Mouse (Mus musculus) liver, postnatal 0 days (tissue): ENCODE results near the gene Lemd2. TPM values are rescaled to one million over a fixed set of nuclear protein-coding genes. Genes with fewer than 3 reads are reported as not detected.

ENCODE experiments used
- ATAC-seq: fragments of 200-750 bp; cut with Nextera tagmentation; 2 replicates; pipeline ENCODE4 v1.8.0; 2017; ENCODE audit warnings: mild to moderate bottlenecking, moderate library complexity
- DNase-seq: peaks from one replicate; pipeline ENCODE4 v3.0.0-alpha.2; 2016
- H3K27ac ChIP-seq: fragments of 300-500 bp; sonication (generic); 2 replicates; pipeline ENCODE4 v1.5.1; 2014; ENCODE audit warnings: antibody characterized with exemption, moderate library complexity, mild to moderate bottlenecking, low read depth
- H3K27me3 ChIP-seq: fragments of 300-500 bp; sonication (generic); 2 replicates; pipeline ENCODE4 v1.6.1; 2014; ENCODE audit warnings: low read length, control low read depth, mixed read lengths; ENCODE audit not compliant: insufficient read depth
- H3K36me3 ChIP-seq: fragments of 300-500 bp; sonication (generic); replicated peaks from 2 replicates; pipeline ENCODE4 v1.6.1; 2014; ENCODE audit warnings: mild to moderate bottlenecking, control low read depth, low read length, moderate library complexity, mixed read lengths; ENCODE audit not compliant: insufficient read depth
- H3K4me1 ChIP-seq: fragments of 300-500 bp; sonication (generic); 2 replicates; pipeline ENCODE4 v1.6.1; 2014; ENCODE audit warnings: antibody characterized with exemption, mild to moderate bottlenecking, control low read depth; ENCODE audit not compliant: insufficient read depth
- H3K4me2 ChIP-seq: fragments of 300-500 bp; sonication (generic); 2 replicates; pipeline ENCODE4 v1.6.1; 2014; ENCODE audit warnings: low read depth, mild to moderate bottlenecking, low read length, moderate library complexity, mixed read lengths
- H3K4me3 ChIP-seq: fragments of 300-500 bp; sonication (generic); 2 replicates; pipeline ENCODE4 v1.5.1; 2014; ENCODE audit warnings: low read depth, low read length
- H3K9ac ChIP-seq: fragments of 300-500 bp; sonication (generic); replicated peaks from 2 replicates; pipeline ENCODE4 v1.6.1; 2014; ENCODE audit warnings: mild to moderate bottlenecking, moderate library complexity
- H3K9me3 ChIP-seq: fragments of 300-500 bp; sonication (generic); 2 replicates; pipeline ENCODE4 v1.6.1; 2016; ENCODE audit warnings: mild to moderate bottlenecking, control low read depth, low read length, mixed read lengths
- CTCF ChIP-seq: sonication (generic); IDR thresholded peaks from 2 replicates; pipeline ENCODE4 v1.5.1; 2016; ENCODE audit warnings: antibody characterized with exemption, low read depth
- EP300 ChIP-seq: IDR thresholded peaks from 2 replicates; pipeline ENCODE4 v1.6.1; 2016; ENCODE audit warnings: antibody characterized with exemption, low read depth, mild to moderate bottlenecking
- WGBS: fragments of 180-500 bp; shearing (Covaris S2); extraction: QIAGEN DNeasy Blood & Tissue Kit; methylation state at CpG from one replicate; pipeline ENCODE4 v1.1.7; 2014; ENCODE audit not compliant: insufficient replicate concordance; 5-methylcytosine and 5-hydroxymethylcytosine counted together
- polyA plus RNA-seq: library from polyadenylated mRNA; unstranded; fragments of >200 nt; fragmentation: Nextera tagmentation; extraction: Ambion mirVana; gene quantifications from 2 replicates; pipeline ENCODE4 v1.2.1, GENCODE M21; 2015

The Lemd2 gene
- polyA plus RNA-seq, 1 experiment from 2014 or later = 4.7 TPM

- peak; percentile 68 for DNase-seq
- peak; percentile 94 for ATAC-seq
- Histone ChIP-seq H3K4me2 (peak overlapping the region; percentile 29; the same call in 1 of the 2 replicates), H3K27ac (peak overlapping the region; percentile 57; the same call in 1 of the 2 replicates), H3K36me3 (peaks cover 61% of the 10 kb centered on the region), H3K27me3 (no peaks in the 10 kb centered on the region), H3K4me3 (no peak overlapping the region), H3K9me3 (no peaks in the 10 kb centered on the region), H3K9ac (no peak overlapping the region; the same call in 1 of the 2 replicates), H3K4me1 (peaks cover 4% of the 10 kb centered on the region)
- 76% methylated on average over 20 of the region's 20 CpGs for WGBS
- peak; percentile 88 for TF ChIP-seq EP300
- no peak for TF ChIP-seq CTCF
Observed at GRCm38 (mm10) chr17:27194258-27195185, 9.7 kb downstream of the Lemd2 start.

GRCm38 (mm10) chr17:27191804-27192203 is 12.5 kb downstream of the Lemd2 start:
- 84% methylated on average over 5 of the region's 5 CpGs for WGBS
- Histone ChIP-seq H3K4me2 (no peak overlapping the region), H3K9me3 (no peaks in the 10 kb centered on the region), H3K36me3 (peaks cover 53% of the 10 kb centered on the region), H3K9ac (no peak overlapping the region), H3K4me1 (peaks cover 4% of the 10 kb centered on the region), H3K27ac (no peak overlapping the region), H3K27me3 (no peaks in the 10 kb centered on the region), H3K4me3 (no peak overlapping the region)
- no peak for TF ChIP-seq EP300
- TF ChIP-seq CTCF = no peak
- DNase-seq = no peak
- ATAC-seq = no peak

- DNase-seq = no peak
- H3K4me2 ChIP-seq = no peak overlapping the region
- peaks cover 4% of the 10 kb centered on the region for H3K4me1 ChIP-seq
- no peaks in the 10 kb centered on the region for H3K27me3 ChIP-seq
- H3K9ac ChIP-seq = no peak overlapping the region
- H3K9me3 ChIP-seq = no peaks in the 10 kb centered on the region
- ATAC-seq = no peak
- peaks cover 47% of the 10 kb centered on the region for H3K36me3 ChIP-seq
- no peak overlapping the region for H3K4me3 ChIP-seq
- no peak for TF ChIP-seq CTCF
- no peak for TF ChIP-seq EP300
- H3K27ac ChIP-seq = no peak overlapping the region
- 76% methylated on average over 6 of the region's 6 CpGs for WGBS
Observed at GRCm38 (mm10) chr17:27191189-27191588, 13.1 kb downstream of the Lemd2 start.

GRCm38 (mm10) chr17:27189640-27190216 is 14.5 kb downstream of the Lemd2 start:
- H3K4me1 ChIP-seq = no peaks in the 10 kb centered on the region
- ATAC-seq (peak; percentile 57; the same call in 1 of the 2 replicates), DNase-seq (peak; percentile 77)
- no peaks in the 10 kb centered on the region for H3K27me3 ChIP-seq
- no peaks in the 10 kb centered on the region for H3K9me3 ChIP-seq
- H3K9ac ChIP-seq = no peak overlapping the region
- H3K27ac ChIP-seq = no peak overlapping the region
- peaks cover 39% of the 10 kb centered on the region for H3K36me3 ChIP-seq
- H3K4me2 ChIP-seq = no peak overlapping the region
- 44% methylated on average over 10 of the region's 10 CpGs for WGBS
- TF ChIP-seq CTCF (peak; percentile 98), EP300 (no peak)
- no peak overlapping the region for H3K4me3 ChIP-seq

GRCm38 (mm10) chr17:27188883-27189282 is 15.4 kb downstream of the Lemd2 start:
- no peaks in the 10 kb centered on the region for H3K4me1 ChIP-seq
- H3K4me2 ChIP-seq = no peak overlapping the region
- H3K27me3 ChIP-seq = no peaks in the 10 kb centered on the region
- ATAC-seq (no peak), DNase-seq (no peak)
- peaks cover 34% of the 10 kb centered on the region for H3K36me3 ChIP-seq
- H3K4me3 ChIP-seq = no peak overlapping the region
- no peak overlapping the region for H3K9ac ChIP-seq
- 75% methylated on average over 9 of the region's 9 CpGs for WGBS
- no peak overlapping the region for H3K27ac ChIP-seq
- H3K9me3 ChIP-seq = no peaks in the 10 kb centered on the region
- no peak for TF ChIP-seq EP300
- no peak for TF ChIP-seq CTCF

- no peaks in the 10 kb centered on the region for H3K27me3 ChIP-seq
- peaks cover 17% of the 10 kb centered on the region for H3K36me3 ChIP-seq
- DNase-seq (no peak), ATAC-seq (no peak)
- H3K9me3 ChIP-seq = no peaks in the 10 kb centered on the region
- no peak overlapping the region for H3K4me2 ChIP-seq
- no peaks in the 10 kb centered on the region for H3K4me1 ChIP-seq
- 64% methylated on average over 5 of the region's 5 CpGs for WGBS
- H3K27ac ChIP-seq = no peak overlapping the region
- H3K9ac ChIP-seq = no peak overlapping the region
- TF ChIP-seq EP300 (no peak), CTCF (no peak)
- H3K4me3 ChIP-seq = no peak overlapping the region
Observed at GRCm38 (mm10) chr17:27187059-27187458, 17.2 kb downstream of the Lemd2 start.
